In genomic region chr11:117809407-117810311, GRCm38 (mm10) we compare ENCODE assay signal across 7 mouse cellular contexts. TPM values are rescaled to one million over a fixed set of nuclear protein-coding genes. Genes with fewer than 3 reads are reported as not detected.
A peak's percentile ranks its signal among the peaks of the same experiment; 100 is the strongest.
DNase-seq lines count a peak whose midpoint lies in the region; ATAC-seq and TF ChIP-seq lines count a peak whose summit lies in the region.

Gene Gm20708, plus strand, starts transcription at chr11:117809668.
Gene Syngr2, plus strand, starts transcription at chr11:117809668.

- peak; percentile 84 to 92 for TF ChIP-seq POLR2A in MEL (IDR thresholded peaks at IDR 0.05; ENCODE audit: control insufficient read depth in 1 of 2, insufficient read depth in 1 of 2, low read depth in 1 of 2, low read length in 2 of 2, poor library complexity in 1 of 2)

- ATAC-seq in forebrain, embryonic 16.5 days = peak; percentile 59
- peak; percentile 35; the same call in 1 of the 2 replicates for ATAC-seq in hindbrain, embryonic 12.5 days (ENCODE audit: low FRiP score)
- peak; percentile 77; the same call in 1 of the 2 replicates for ATAC-seq in limb, embryonic 13.5 days (ENCODE audit: low FRiP score, low read depth)
- ATAC-seq in midbrain, embryonic 12.5 days (ENCODE audit: low FRiP score, low read depth) = peak; percentile 74

- no peaks in the 10 kb centered on the region for H3K27me3 ChIP-seq in MEL (ENCODE audit: control insufficient read depth in 1 of 2, insufficient read depth in 2 of 2, low read length in 2 of 2)
- 0 out of 2 replicates have a peak, but pooled peaks cover 6% of the 10 kb centered on the region for H3K27me3 ChIP-seq in forebrain, embryonic 16.5 days (replicated peaks; ENCODE audit: control insufficient read depth, insufficient read depth, low read length)
- H3K27me3 ChIP-seq in hindbrain, embryonic 12.5 days = peaks cover 15% of the 10 kb centered on the region
- no peaks in the 10 kb centered on the region for H3K27me3 ChIP-seq in limb, embryonic 13.5 days
- H3K27me3 ChIP-seq in midbrain, embryonic 12.5 days = peaks cover 25% of the 10 kb centered on the region; the same call in 1 of the 2 replicates

- under 1% methylated on average over 73 of the region's 75 CpGs for WGBS in forebrain, embryonic 16.5 days
- WGBS in hindbrain, embryonic 12.5 days = under 1% methylated on average over 75 of the region's 75 CpGs
- WGBS in limb, embryonic 13.5 days = under 1% methylated on average over 75 of the region's 75 CpGs
- WGBS in midbrain, embryonic 12.5 days = under 1% methylated on average over 73 of the region's 75 CpGs

- no peak for TF ChIP-seq EP300 in MEL (IDR thresholded peaks at IDR 0.05; ENCODE audit: low read depth in 1 of 2, low read length in 2 of 2)

- DNase-seq in MEL (ENCODE audit: low read depth, low spot score) = peak; percentile 90
- peak; percentile 85 to 89 for DNase-seq in adrenal gland, postnatal 36 days
- DNase-seq in spleen, postnatal 4 days (ENCODE audit: low spot score in 2 of 2) = peak; percentile 82 to 91

- H3K27ac ChIP-seq in MEL (ENCODE audit: control insufficient read depth, low read depth, low read length) = peak within 1 kb of the TSS; percentile 78
- H3K27ac ChIP-seq in forebrain, embryonic 16.5 days (ENCODE audit: low read length) = no peak within 1 kb of the TSS
- no peak within 1 kb of the TSS for H3K27ac ChIP-seq in hindbrain, embryonic 12.5 days
- H3K27ac ChIP-seq in limb, embryonic 13.5 days = peak within 1 kb of the TSS; percentile 44
- no peak within 1 kb of the TSS for H3K27ac ChIP-seq in midbrain, embryonic 12.5 days (replicated peaks)

- no peak for TF ChIP-seq CTCF in MEL (IDR thresholded peaks at IDR 0.05 in 2 of 3, conservative IDR thresholded peaks at IDR 0.05 in 1 of 3; ENCODE audit: control insufficient read depth in 1 of 3, insufficient read depth in 1 of 3, low read depth in 2 of 3, low read length in 3 of 3, poor library complexity in 1 of 3, severe bottlenecking in 1 of 3)

- H3K9me3 ChIP-seq in MEL (replicated peaks; ENCODE audit: insufficient read depth, low read length) = no peaks in the 10 kb centered on the region
- no peaks in the 10 kb centered on the region for H3K9me3 ChIP-seq in forebrain, embryonic 16.5 days (ENCODE audit: control insufficient read depth, low read length)
- H3K9me3 ChIP-seq in hindbrain, embryonic 12.5 days (replicated peaks) = no peaks in the 10 kb centered on the region
- H3K9me3 ChIP-seq in limb, embryonic 13.5 days = no peaks in the 10 kb centered on the region
- H3K9me3 ChIP-seq in midbrain, embryonic 12.5 days = no peaks in the 10 kb centered on the region

- H3K9ac ChIP-seq in MEL (ENCODE audit: control insufficient read depth, low read depth, low read length, poor library complexity, severe bottlenecking) = peak within 1 kb of the TSS; percentile 90
- H3K9ac ChIP-seq in forebrain, embryonic 16.5 days (replicated peaks; ENCODE audit: low read depth, low read length) = peak within 1 kb of the TSS; percentile 55
- H3K9ac ChIP-seq in hindbrain, embryonic 12.5 days = peak within 1 kb of the TSS; percentile 72
- H3K9ac ChIP-seq in limb, embryonic 13.5 days = peak within 1 kb of the TSS; percentile 81
- H3K9ac ChIP-seq in midbrain, embryonic 12.5 days (replicated peaks) = peak within 1 kb of the TSS; percentile 76

- H3K79me2 ChIP-seq in MEL (ENCODE audit: control insufficient read depth, insufficient read depth, low read length, poor library complexity) = peaks cover 36% of the 10 kb centered on the region

- H3K4me2 ChIP-seq in forebrain, embryonic 16.5 days (ENCODE audit: low read length) = peak within 1 kb of the TSS; percentile 93
- peak within 1 kb of the TSS; percentile 97 for H3K4me2 ChIP-seq in hindbrain, embryonic 12.5 days (replicated peaks)
- H3K4me2 ChIP-seq in limb, embryonic 13.5 days (replicated peaks) = peak within 1 kb of the TSS; percentile 100
- peak within 1 kb of the TSS; percentile 95 for H3K4me2 ChIP-seq in midbrain, embryonic 12.5 days (replicated peaks)

- no peak for TF ChIP-seq RAD21 in MEL (IDR thresholded peaks at IDR 0.05; ENCODE audit: low read depth, low read length)

- H3K4me3 ChIP-seq in MEL (ENCODE audit: control insufficient read depth in 1 of 2, insufficient read depth in 1 of 2, low read depth in 2 of 2, low read length in 2 of 2) = peak within 1 kb of the TSS; percentile 86 to 98
- H3K4me3 ChIP-seq in forebrain, embryonic 16.5 days (replicated peaks; ENCODE audit: low read length) = peak within 1 kb of the TSS; percentile 59
- peak within 1 kb of the TSS; percentile 52 for H3K4me3 ChIP-seq in hindbrain, embryonic 12.5 days
- peak within 1 kb of the TSS; percentile 91 for H3K4me3 ChIP-seq in limb, embryonic 13.5 days
- H3K4me3 ChIP-seq in midbrain, embryonic 12.5 days = peak within 1 kb of the TSS; percentile 78

- H3K4me1 ChIP-seq in MEL (ENCODE audit: control insufficient read depth in 1 of 2, insufficient read depth in 2 of 2, low read length in 2 of 2) = peaks cover 4 to 11% of the 10 kb centered on the region in 2 experiments
- H3K4me1 ChIP-seq in forebrain, embryonic 16.5 days (replicated peaks; ENCODE audit: control insufficient read depth, insufficient read depth, low read length) = peaks cover 18% of the 10 kb centered on the region
- peaks cover 17% of the 10 kb centered on the region for H3K4me1 ChIP-seq in hindbrain, embryonic 12.5 days
- H3K4me1 ChIP-seq in limb, embryonic 13.5 days = peaks cover 22% of the 10 kb centered on the region
- peaks cover 22% of the 10 kb centered on the region for H3K4me1 ChIP-seq in midbrain, embryonic 12.5 days

- peaks cover 0 to 8% of the 10 kb centered on the region in 2 experiments; a peak in 2 of 4 replicates for H3K36me3 ChIP-seq in MEL (ENCODE audit: control insufficient read depth in 1 of 2, insufficient read depth in 2 of 2, low read length in 2 of 2)
- H3K36me3 ChIP-seq in forebrain, embryonic 16.5 days (ENCODE audit: control insufficient read depth, insufficient read depth) = no peaks in the 10 kb centered on the region
- peaks cover 19% of the 10 kb centered on the region for H3K36me3 ChIP-seq in hindbrain, embryonic 12.5 days
- H3K36me3 ChIP-seq in limb, embryonic 13.5 days = peaks cover 30% of the 10 kb centered on the region
- H3K36me3 ChIP-seq in midbrain, embryonic 12.5 days = peaks cover 9% of the 10 kb centered on the region; the same call in 1 of the 2 replicates

TF ChIP-seq in MEL, 35 proteins besides CTCF, POLR2A, EP300 and RAD21 (continues in another document):
- TF ChIP-seq POLR2AphosphoS2 (IDR thresholded peaks at IDR 0.05; ENCODE audit: low read length) (peak; percentile 85), NRF1 (IDR thresholded peaks at IDR 0.05; ENCODE audit: insufficient read depth, low read depth, low read length, poor library complexity, severe bottlenecking) (no peak), MAZ (IDR thresholded peaks at IDR 0.05; ENCODE audit: low read depth, low read length) (no peak; the same call in 1 of the 2 replicates), MAX (IDR thresholded peaks at IDR 0.05; ENCODE audit: low read length) (peak; percentile 49), ETS1 (IDR thresholded peaks at IDR 0.05; ENCODE audit: low read depth, low read length) (no peak), E2F4 (IDR thresholded peaks at IDR 0.05; ENCODE audit: borderline replicate concordance, low read depth, low read length) (no peak), RCOR1 (IDR thresholded peaks at IDR 0.05; ENCODE audit: low read depth, low read length) (0 out of 2 replicates have a peak, but pooled peaks have one; percentile 26), HCFC1 (IDR thresholded peaks at IDR 0.05; ENCODE audit: low read depth, low read length) (peak; percentile 64), TCF12 (IDR thresholded peaks at IDR 0.05; ENCODE audit: low read depth, low read length) (peak; percentile 61), MYC (IDR thresholded peaks at IDR 0.05; ENCODE audit: low read depth, low read length) (peak; percentile 70; the same call in 1 of the 2 replicates), ZMIZ1 (IDR thresholded peaks at IDR 0.05; ENCODE audit: low read depth, low read length) (peak; percentile 51), NELFE (IDR thresholded peaks at IDR 0.05; ENCODE audit: low read depth, low read length) (peak; percentile 88), TAL1 (IDR thresholded peaks at IDR 0.05; ENCODE audit: low read length) (no peak), SIN3A (IDR thresholded peaks at IDR 0.05; ENCODE audit: low read length) (peak; percentile 47; the same call in 1 of the 2 replicates), ELF1 (IDR thresholded peaks at IDR 0.05; ENCODE audit: low read depth, low read length) (no peak; the same call in 1 of the 2 replicates), MXI1 (IDR thresholded peaks at IDR 0.05; ENCODE audit: low read depth, low read length) (peak; percentile 91), TBP (IDR thresholded peaks at IDR 0.05; ENCODE audit: low read depth, low read length) (peak; percentile 59), MEF2A (IDR thresholded peaks at IDR 0.05; ENCODE audit: extremely low read depth, insufficient replicate concordance, low read depth, low read length, poor library complexity, severe bottlenecking) (peak; percentile 21; the same call in 1 of the 2 replicates), UBTF (IDR thresholded peaks at IDR 0.05; ENCODE audit: borderline replicate concordance, insufficient read depth, low read depth, low read length) (peak; percentile 94; the same call in 1 of the 2 replicates)

RNA-seq across cellular contexts. Expression of gene Gm20708, which starts in this region (rescaled TPM):
- total RNA-seq in MEL (2012; rRNA removed) = 0.46 and 0.85 TPM in 2 replicates
- polyA plus RNA-seq in MEL (2012; ENCODE audit: insufficient read depth in 1 of 2, insufficient read length in 2 of 2, low read depth in 1 of 2, low replicate concordance in 2 of 2, missing spikeins in 1 of 2) = under 1 TPM in 1 of 2 experiments, not detected in 1; 0.70 TPM
- total RNA-seq in adrenal gland, postnatal 36 days (2021) = under 1 TPM; 0.50 to 0.63 TPM
- 0.19 and 0.90 TPM in 2 replicates for polyA plus RNA-seq in forebrain, embryonic 16.5 days (2015; fragmentation: Nextera tagmentation; extraction: Ambion mirVana)
- 0.47 and 0.50 TPM in 2 replicates for polyA plus RNA-seq in hindbrain, embryonic 12.5 days (2016; fragmentation: Nextera tagmentation; extraction: Ambion mirVana)
- 0.60 and 0.72 TPM in 2 replicates for polyA plus RNA-seq in limb, embryonic 13.5 days (2015; fragmentation: Nextera tagmentation; extraction: Ambion mirVana)
- 0.56 TPM in 1 of 2 replicates, not detected in the other for polyA plus RNA-seq in midbrain, embryonic 12.5 days (2016; fragmentation: Nextera tagmentation; extraction: Ambion mirVana)

RNA-seq across cellular contexts. Expression of gene Syngr2, which starts in this region (rescaled TPM):
- total RNA-seq in MEL (2012; rRNA removed) = 160 and 189 TPM in 2 replicates
- polyA plus RNA-seq in MEL (2012; ENCODE audit: insufficient read depth in 1 of 2, insufficient read length in 2 of 2, low read depth in 1 of 2, low replicate concordance in 2 of 2, missing spikeins in 1 of 2) = 100 to 1,000 TPM in 1 of 2 experiments, not detected in 1; 384 TPM
- total RNA-seq in adrenal gland, postnatal 36 days (2021) = 10 to 100 TPM; 80.4 to 97.8 TPM
- 13.1 and 14.4 TPM in 2 replicates for polyA plus RNA-seq in forebrain, embryonic 16.5 days (2015; fragmentation: Nextera tagmentation; extraction: Ambion mirVana)
- polyA plus RNA-seq in hindbrain, embryonic 12.5 days (2016; fragmentation: Nextera tagmentation; extraction: Ambion mirVana) = 24.2 and 24.4 TPM in 2 replicates
- 38.4 and 39.5 TPM in 2 replicates for polyA plus RNA-seq in limb, embryonic 13.5 days (2015; fragmentation: Nextera tagmentation; extraction: Ambion mirVana)
- polyA plus RNA-seq in midbrain, embryonic 12.5 days (2016; fragmentation: Nextera tagmentation; extraction: Ambion mirVana) = 26.2 and 27.0 TPM in 2 replicates

Comparison
In these comparisons a context has a peak if more than half of its experiments do, and no peak if none do; other contexts are left out.
1. H3K27ac ChIP-seq: peak in MEL (single experiment) and limb, embryonic 13.5 days (single experiment); none in forebrain, embryonic 16.5 days (single experiment), hindbrain, embryonic 12.5 days (single experiment) and midbrain, embryonic 12.5 days (single experiment).
2. Peak in every context shown above with its lines, with median percentiles within 50 percentile points of each other: DNase-seq, H3K4me3 ChIP-seq, H3K9ac ChIP-seq, ATAC-seq and H3K4me2 ChIP-seq.